Mouse (Mus musculus): ENCODE results near the gene Il12a. TPM values are rescaled to one million over a fixed set of nuclear protein-coding genes. Genes with fewer than 3 reads are reported as not detected.
A peak's percentile ranks its signal among the peaks of the same experiment; 100 is the strongest.
"Not testable (repeated sequence)": the region's sequence is repeated elsewhere in the genome, so short reads cannot be mapped to it uniquely, and the experiment has no call there.

The Il12a gene
- total RNA-seq, 2 experiments from 2014 or later, result 0.27 to 0.60 TPM

GRCm38 (mm10) chr3:68719229-68719819, 28.9 kb downstream of the Il12a start:
- intact Hi-C loops (cut with DNase I), result loop anchor here (10.0 kb wide), 1 partner anchor 345 kb away; no protein-coding TSS in a partner anchor
- no peak for DNase-seq

GRCm38 (mm10) chr3:68720258-68720657, 29.8 kb downstream of the Il12a start:
- intact Hi-C loops (cut with DNase I), result no loop called here
- DNase-seq, result peak; percentile 41 to 62

GRCm38 (mm10) chr3:68741955-68742354, 51.5 kb downstream of the Il12a start:
- intact Hi-C loops (cut with DNase I), result no loop called here
- DNase-seq, result no peak

- intact Hi-C loops (cut with DNase I), result no loop called here
- DNase-seq, result no peak
These were observed 52.5 kb downstream of the Il12a start for GRCm38 (mm10) chr3:68742718-68743471.

GRCm38 (mm10) chr3:68743472-68743732, 53.0 kb downstream of the Il12a start:
- no peak for DNase-seq
- intact Hi-C loops (cut with DNase I), result no loop called here

GRCm38 (mm10) chr3:68744162-68744561, 53.7 kb downstream of the Il12a start:
- DNase-seq, result no peak
- intact Hi-C loops (cut with DNase I), result no loop called here

- intact Hi-C loops (cut with DNase I), result no loop called here
- no peak for DNase-seq
These were observed 54.6 kb downstream of the Il12a start for GRCm38 (mm10) chr3:68745033-68745432.

GRCm38 (mm10) chr3:68746282-68746681, 55.8 kb downstream of the Il12a start:
- intact Hi-C loops (cut with DNase I); DNase-seq: not testable (repeated sequence)

Other genes starting within 250 kb of the Il12a start
- 1 to 10 TPM; 1.1 to 1.3 TPM for gene 1110032F04Rik, start 178.9 kb downstream of the Il12a start, total RNA-seq (2021)

All from heart, postnatal 14 days (tissue).